In the genomic region with DNA sequence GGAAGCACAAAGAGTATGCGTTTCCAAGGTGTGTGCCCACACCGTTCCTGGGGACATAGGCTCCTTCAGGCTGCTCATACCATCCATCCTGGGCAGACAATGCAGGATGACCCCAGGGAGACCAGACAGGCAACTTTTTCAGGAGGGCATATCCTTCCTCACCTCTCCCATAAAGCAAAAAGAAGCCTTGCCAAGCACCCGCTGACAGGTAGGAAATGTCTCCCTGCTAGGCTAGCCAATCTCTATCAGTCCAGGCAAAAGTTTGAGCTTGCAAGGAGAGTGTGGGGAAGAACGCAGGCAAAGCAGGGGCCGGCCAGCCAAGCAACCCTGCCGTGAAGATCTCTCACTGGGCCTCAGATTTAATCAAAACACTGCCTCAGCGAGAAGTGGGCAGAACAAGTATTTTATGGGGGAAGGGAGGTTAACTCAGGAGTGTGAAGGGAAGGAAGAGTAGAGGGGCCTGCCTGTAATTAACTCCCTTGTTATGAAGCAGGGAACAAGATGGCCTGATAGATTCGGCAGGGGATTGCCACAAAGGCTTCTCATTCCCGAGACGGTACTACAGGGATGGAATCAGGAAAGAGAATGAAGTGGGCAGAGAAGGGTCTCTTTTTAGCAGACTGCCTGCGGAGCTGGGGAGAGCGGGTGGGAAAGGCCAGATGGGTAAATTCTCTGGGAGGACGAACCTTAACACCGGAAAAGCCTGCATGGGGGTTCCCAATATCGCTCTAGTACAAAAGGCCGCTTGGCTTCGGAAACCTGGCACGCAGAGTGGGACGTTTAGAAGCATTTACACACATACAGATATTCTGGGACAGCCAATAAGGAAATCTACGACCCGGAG, we compare ENCODE assay signal across 8 mouse cellular contexts. TPM values are rescaled to one million over a fixed set of nuclear protein-coding genes. Genes with fewer than 3 reads are reported as not detected.
DNase-seq lines count a peak whose midpoint lies in the region; ATAC-seq lines count a peak whose summit lies in the region.

No protein-coding gene starts in this region.

- peak overlapping the region; percentile 95 for H3K27ac ChIP-seq in stomach, embryonic 16.5 days (ENCODE audit: low read length)

- peaks cover 28% of the 10 kb centered on the region for H3K4me1 ChIP-seq in stomach, embryonic 16.5 days (ENCODE audit: control insufficient read depth, insufficient read depth, low read length)

- DNase-seq in urinary bladder, postnatal 14 days (ENCODE audit: low spot score): peak; percentile 35
- no peak for DNase-seq in urinary bladder, adult 18-20 months (ENCODE audit: low spot score in 2 of 2)
- peak; percentile 24 for DNase-seq in heart, postnatal 4 days
- DNase-seq in liver: peak; percentile 32
- no peak for DNase-seq in left cerebral cortex, adult 8-10 months (ENCODE audit: low spot score in 2 of 2)

- peak overlapping the region; percentile 98 for H3K4me2 ChIP-seq in stomach, embryonic 16.5 days (ENCODE audit: low read depth, low read length)

- peak overlapping the region; percentile 95 for H3K9ac ChIP-seq in stomach, embryonic 16.5 days (ENCODE audit: low read length)

- 0 out of 2 replicates have a peak, but pooled peaks cover 5% of the 10 kb centered on the region for H3K36me3 ChIP-seq in stomach, embryonic 16.5 days (ENCODE audit: control insufficient read depth, insufficient read depth, low read length)

- H3K9me3 ChIP-seq in stomach, embryonic 16.5 days (replicated peaks; ENCODE audit: control insufficient read depth, low read length): no peaks in the 10 kb centered on the region

- H3K27me3 ChIP-seq in stomach, embryonic 16.5 days (ENCODE audit: control insufficient read depth, insufficient read depth, low read length): no peaks in the 10 kb centered on the region

- ATAC-seq in stomach, embryonic 16.5 days (ENCODE audit: insufficient read depth, low FRiP score): no peak
- ATAC-seq in CD4-positive, CD25-positive, alpha-beta regulatory T cell, adult 4 months: no peak
- no peak for ATAC-seq in cerebellum, adult (ENCODE audit: insufficient number of reproducible peaks, low FRiP score, low TSS enrichment)

- 9% methylated on average over 21 of the region's 21 CpGs for WGBS in stomach, embryonic 16.5 days

- H3K4me3 ChIP-seq in stomach, embryonic 16.5 days (replicated peaks; ENCODE audit: low read length): peak overlapping the region; percentile 84

RNA-seq across cellular contexts. Expression of a gene that starts 3.7 kb away (rescaled TPM):
- total RNA-seq in heart, postnatal 4 days (2021): 10 to 100 TPM; 69.3 to 70.9 TPM
- polyA plus RNA-seq in stomach, embryonic 16.5 days (2015; fragmentation: Nextera tagmentation; extraction: Ambion mirVana): 2.1 and 2.7 TPM in 2 replicates
- 10 to 100 TPM; 17.1 to 20.0 (median 18.9) TPM for total RNA-seq in left cerebral cortex, adult 8-10 months (2022)
- polyA plus RNA-seq in CD4-positive, CD25-positive, alpha-beta regulatory T cell, adult 4 months (2017; shearing (Covaris generic)): under 1 TPM in 1 of 2 experiments, not detected in 1; 0.34 TPM

Comparison
In these comparisons a context has a peak if more than half of its experiments do, and no peak if none do; other contexts are left out.
1. DNase-seq: peak in urinary bladder, postnatal 14 days (single experiment), heart, postnatal 4 days (single experiment) and liver (single experiment); none in urinary bladder, adult 18-20 months (0 of 2) and left cerebral cortex, adult 8-10 months (0 of 2).